10 mouse cellular contexts compared by ENCODE assay signal in genomic region chr2:168106701-168107178, GRCm38 (mm10). TPM values are rescaled to one million over a fixed set of nuclear protein-coding genes. Genes with fewer than 3 reads are reported as not detected.
DNase-seq lines count a peak whose midpoint lies in the region; ATAC-seq and TF ChIP-seq lines count a peak whose summit lies in the region.
"Had no signal": no experiment of that assay in that cellular context is flagged by ENCODE, and none has a peak within 500 bp of the region (broad histone marks: within the 10 kb centered on the region; RNA-seq: fewer than 3 reads in every experiment).

No protein-coding gene starts in this region.

- ATAC-seq in lung, embryonic 15.5 days (ENCODE audit: borderline replicate concordance, extremely low read depth, low FRiP score, low TSS enrichment): peak; percentile 50; the same call in 1 of the 2 replicates
- peak; percentile 24; the same call in 1 of the 2 replicates for ATAC-seq in common myeloid progenitor, adult 5-6 weeks (replicated peaks; ENCODE audit: low read depth, poor library complexity, severe bottlenecking)
- ATAC-seq in limb, embryonic 14.5 days (ENCODE audit: low FRiP score, low read depth): no peak
- no peak for ATAC-seq in monocyte, adult 5-6 weeks (replicated peaks; ENCODE audit: insufficient number of reproducible peaks, low FRiP score, low TSS enrichment, poor library complexity, severe bottlenecking)

- TF ChIP-seq CTCF in lung, adult 2 months (IDR thresholded peaks at IDR 0.05; ENCODE audit: insufficient read depth, low read length): no peak
- TF ChIP-seq CTCF in small intestine, adult 2 months (IDR thresholded peaks at IDR 0.05; ENCODE audit: extremely low read depth, insufficient read length, insufficient replicate concordance, low read depth, low read length): no peak

- H3K36me3 ChIP-seq in lung, embryonic 15.5 days: no peaks in the 10 kb centered on the region
- no peaks in the 10 kb centered on the region for H3K36me3 ChIP-seq in limb, embryonic 14.5 days (ENCODE audit: control insufficient read depth, insufficient read depth, low read length)
- H3K36me3 ChIP-seq in small intestine, adult 2 months (ENCODE audit: control insufficient read depth, insufficient read depth, low read length): no peaks in the 10 kb centered on the region
- H3K36me3 ChIP-seq: liver, embryonic 13.5 days had no signal

- peak overlapping the region; percentile 51 for H3K4me2 ChIP-seq in lung, embryonic 15.5 days
- no peak overlapping the region; the same call in 1 of the 2 replicates for H3K4me2 ChIP-seq in limb, embryonic 14.5 days (replicated peaks; ENCODE audit: low read depth, low read length, severe bottlenecking)
- H3K4me2 ChIP-seq: liver, embryonic 13.5 days had no signal

- H3K27ac ChIP-seq in lung, embryonic 15.5 days: peak overlapping the region; percentile 53
- H3K27ac ChIP-seq in limb, embryonic 14.5 days (replicated peaks; ENCODE audit: low read depth, low read length): no peak overlapping the region
- no peak overlapping the region for H3K27ac ChIP-seq in small intestine, adult 2 months (ENCODE audit: insufficient read depth, low read depth, low read length)
- H3K27ac ChIP-seq: liver, embryonic 13.5 days had no signal

- DNase-seq in lung, adult 2 months: no peak
- DNase-seq in heart, adult 9 months (ENCODE audit: low spot score in 2 of 2): peak; percentile 66 to 78
- DNase-seq in kidney, adult 9 months: peak; percentile 87
- peak; percentile 35 for DNase-seq in limb, embryonic 14.5 days (ENCODE audit: low spot score)
- DNase-seq: liver, embryonic 13.5 days had no signal

- H3K9ac ChIP-seq in lung, embryonic 15.5 days: peak overlapping the region; percentile 37; the same call in 1 of the 2 replicates
- H3K9ac ChIP-seq in limb, embryonic 14.5 days (ENCODE audit: low read depth, low read length, severe bottlenecking): no peak overlapping the region
- H3K9ac ChIP-seq: liver, embryonic 13.5 days had no signal

- TF ChIP-seq POLR2A in lung, adult 2 months (IDR thresholded peaks at IDR 0.05; ENCODE audit: borderline replicate concordance, extremely low read depth, low read depth, low read length): no peak
- TF ChIP-seq POLR2A in limb, embryonic 14.5 days (IDR thresholded peaks at IDR 0.05; ENCODE audit: borderline replicate concordance, extremely low read depth, insufficient read depth, insufficient read length): no peak
- TF ChIP-seq POLR2A in small intestine, adult 2 months (IDR thresholded peaks at IDR 0.05; ENCODE audit: low read depth, low read length): no peak

- 30% methylated on average over 20 of the region's 20 CpGs for WGBS in lung, embryonic 15.5 days
- 39% methylated on average over 20 of the region's 20 CpGs for WGBS in lung, adult 2 months
- 54% methylated on average over 19 of the region's 20 CpGs for WGBS in limb, embryonic 14.5 days
- 62% methylated on average over 20 of the region's 20 CpGs for WGBS in small intestine, adult 2 months

- peak overlapping the region; percentile 21 for H3K4me3 ChIP-seq in lung, embryonic 15.5 days
- no peak overlapping the region for H3K4me3 ChIP-seq in lung, adult 2 months (replicated peaks; ENCODE audit: extremely low read depth, low read depth, low read length)
- no peak overlapping the region for H3K4me3 ChIP-seq in limb, embryonic 14.5 days (replicated peaks; ENCODE audit: low read length)
- peak overlapping the region; percentile 2 for H3K4me3 ChIP-seq in small intestine, adult 2 months (ENCODE audit: low read depth, low read length)
- H3K4me3 ChIP-seq: liver, embryonic 13.5 days had no signal

- H3K27me3 ChIP-seq in lung, embryonic 15.5 days: no peaks in the 10 kb centered on the region
- H3K27me3 ChIP-seq in limb, embryonic 14.5 days (ENCODE audit: control insufficient read depth, insufficient read depth, low read length): no peaks in the 10 kb centered on the region
- no peaks in the 10 kb centered on the region for H3K27me3 ChIP-seq in small intestine, adult 2 months (ENCODE audit: control insufficient read depth, insufficient read depth, low read length)
- H3K27me3 ChIP-seq: liver, embryonic 13.5 days had no signal

- peaks cover 22% of the 10 kb centered on the region for H3K4me1 ChIP-seq in lung, embryonic 15.5 days
- H3K4me1 ChIP-seq in lung, adult 2 months (ENCODE audit: control insufficient read depth, insufficient read depth, low read length): no peaks in the 10 kb centered on the region; the same call in 1 of the 2 replicates
- H3K4me1 ChIP-seq in limb, embryonic 14.5 days (ENCODE audit: control insufficient read depth, insufficient read depth, low read length): no peaks in the 10 kb centered on the region
- H3K4me1 ChIP-seq in small intestine, adult 2 months (ENCODE audit: control insufficient read depth, insufficient read depth, insufficient read length, low read length): peaks cover 10% of the 10 kb centered on the region

- H3K9me3 ChIP-seq in lung, embryonic 15.5 days: no peaks in the 10 kb centered on the region
- no peaks in the 10 kb centered on the region for H3K9me3 ChIP-seq in limb, embryonic 14.5 days (ENCODE audit: control insufficient read depth, low read length)
- H3K9me3 ChIP-seq: G1E; liver, embryonic 13.5 days had no signal

RNA-seq across cellular contexts. Expression of gene Pard6b, which starts 25.9 kb away (rescaled TPM):
- polyA plus RNA-seq in lung, embryonic 15.5 days (2015; fragmentation: Nextera tagmentation; extraction: Ambion mirVana): 10.8 and 12.8 TPM in 2 replicates
- polyA plus RNA-seq in lung, adult 2 months (2012; rRNA removed): 51.6 and 60.1 TPM in 2 replicates
- total RNA-seq in common myeloid progenitor, adult 5-6 weeks (2017): 0.41 and 1.2 TPM in 2 replicates
- polyA plus RNA-seq in limb, embryonic 14.5 days (2012; rRNA removed): 3.7 and 4.0 TPM in 2 replicates
- 4.0 and 4.1 TPM in 2 replicates for polyA plus RNA-seq in limb, embryonic 14.5 days (2014; fragmentation: Nextera tagmentation; extraction: Ambion mirVana)
- 18.2 and 55.5 TPM in 2 replicates for polyA plus RNA-seq in small intestine, adult 2 months (2012; rRNA removed)
- total RNA-seq in monocyte, adult 5-6 weeks (2017): 0.78 to 2.5 TPM in 2 of 3 replicates, not detected in the other

Comparison
In these comparisons a context has a peak if more than half of its experiments do, and no peak if none do; other contexts are left out.
1. H3K4me3 ChIP-seq: peak in lung, embryonic 15.5 days (single experiment) and small intestine, adult 2 months (single experiment); none in lung, adult 2 months (single experiment) and limb, embryonic 14.5 days (single experiment).
2. ATAC-seq: peak in lung, embryonic 15.5 days (single experiment) and common myeloid progenitor, adult 5-6 weeks (single experiment); none in limb, embryonic 14.5 days (single experiment) and monocyte, adult 5-6 weeks (single experiment).